Mouse (Mus musculus) gastrocnemius, adult 18-20 months (tissue): ENCODE measurements around the gene Mindy2. TPM values are rescaled to one million over a fixed set of nuclear protein-coding genes. Genes with fewer than 3 reads are reported as not detected.

ENCODE experiments used
- DNase-seq: peaks from one replicate; pipeline ENCODE4 v3.0.0; 2021; ENCODE audit warnings: low spot score
- total RNA-seq, 2 experiments: library from RNA; stranded (reverse); gene quantifications; 2 replicates each; pipeline ENCODE4 v1.2.3; 2021

Gene Mindy2
- total RNA-seq, 2 experiments from 2014 or later = 12.5 to 13.9 TPM

DNA sequence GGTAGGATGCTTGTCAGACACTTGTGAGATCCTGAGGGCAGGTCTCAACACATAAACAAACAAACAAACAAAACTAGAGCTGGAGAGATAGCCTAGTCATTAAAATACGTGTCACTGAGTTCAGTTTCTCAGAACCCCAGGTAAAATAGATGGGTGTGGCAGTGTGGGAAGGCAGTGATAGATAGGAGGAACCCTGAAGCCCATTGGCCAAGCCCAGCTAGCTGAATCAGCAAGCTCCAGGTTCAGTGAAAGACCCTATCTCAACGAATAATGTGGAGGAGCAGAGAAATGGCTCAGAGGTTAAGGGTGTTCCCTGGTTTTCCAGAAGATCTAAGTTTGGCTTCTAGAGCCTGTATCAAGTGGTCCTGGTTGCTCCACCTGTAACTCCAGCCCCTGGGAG, 12.2 kb upstream of the Mindy2 start:
- DNase-seq = no peak

DNA sequence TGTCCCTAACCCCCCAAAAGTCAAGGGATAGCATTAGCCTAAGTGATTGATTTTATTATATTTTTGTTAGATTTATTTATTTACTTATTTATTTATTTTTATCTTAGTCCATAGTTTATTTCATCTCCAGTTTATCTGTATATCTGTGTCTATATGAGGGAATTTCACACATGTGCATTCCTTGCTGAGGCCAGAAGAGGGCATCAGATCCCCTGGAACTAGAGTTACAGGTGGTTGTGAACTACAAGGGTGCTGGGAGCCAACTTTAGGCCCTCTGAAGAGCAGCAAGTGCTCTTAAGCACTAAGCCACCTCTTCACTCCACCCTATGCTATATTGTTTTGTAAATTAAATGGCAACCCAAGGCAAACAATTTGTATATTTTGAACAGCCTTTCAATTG, 11.1 kb upstream of the Mindy2 start:
- DNase-seq = no peak

DNA sequence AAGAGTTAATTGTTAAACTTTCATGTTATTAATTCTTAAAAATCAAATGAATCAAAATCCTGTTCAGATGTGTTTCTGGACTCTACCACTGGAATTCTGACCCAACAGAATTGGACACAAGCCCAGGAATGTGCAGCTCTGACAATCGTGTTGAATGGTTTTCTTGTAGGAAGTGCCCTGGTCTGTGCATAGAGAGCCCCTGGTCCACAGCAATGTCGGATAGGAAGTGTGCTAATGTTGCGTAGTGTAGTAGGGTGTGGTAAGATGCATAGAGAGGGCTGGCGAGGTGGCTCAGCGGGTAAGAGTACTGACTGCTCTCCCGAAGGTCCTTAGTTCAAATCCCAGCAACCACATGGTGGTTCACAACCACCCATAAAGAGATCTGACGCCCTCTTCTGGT, 9.8 kb upstream of the Mindy2 start:
- no peak for DNase-seq

DNA sequence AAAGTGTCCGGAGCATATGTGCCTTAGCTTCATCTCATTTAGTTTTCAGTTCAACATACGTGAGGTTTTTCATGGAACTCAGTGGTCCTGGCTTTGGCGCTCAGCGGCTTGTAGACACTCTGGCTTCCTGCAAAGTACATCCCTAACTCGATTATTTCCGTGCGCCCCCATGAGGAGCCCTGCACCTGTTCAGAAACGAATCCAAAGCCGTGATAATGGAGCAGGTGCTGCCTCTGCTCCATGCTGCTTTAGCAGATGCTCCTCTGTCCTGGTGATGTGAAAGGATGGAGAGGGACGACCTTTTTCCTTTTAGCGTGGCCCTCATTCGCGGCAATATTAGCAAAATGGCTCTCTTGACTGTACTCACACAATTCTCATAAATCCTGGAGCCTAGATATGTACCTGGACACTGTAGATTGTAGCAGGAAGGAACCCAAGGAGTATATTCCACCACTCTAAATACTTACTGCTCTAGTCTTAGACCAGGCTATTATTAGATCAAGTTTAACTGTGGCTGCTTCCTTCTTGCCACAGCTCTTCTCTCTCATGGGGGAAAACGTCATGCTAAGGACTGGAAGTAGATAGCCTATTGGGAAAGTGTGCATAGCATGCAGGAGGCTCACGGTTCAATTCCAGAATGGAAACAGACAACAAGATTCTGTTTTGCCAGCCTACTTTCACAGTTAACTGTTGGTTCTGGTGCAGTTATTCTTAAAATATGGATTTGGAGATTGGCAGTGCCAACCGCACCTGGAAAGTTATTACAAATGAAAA, 8.6 kb upstream of the Mindy2 start:
- no peak for DNase-seq

DNA sequence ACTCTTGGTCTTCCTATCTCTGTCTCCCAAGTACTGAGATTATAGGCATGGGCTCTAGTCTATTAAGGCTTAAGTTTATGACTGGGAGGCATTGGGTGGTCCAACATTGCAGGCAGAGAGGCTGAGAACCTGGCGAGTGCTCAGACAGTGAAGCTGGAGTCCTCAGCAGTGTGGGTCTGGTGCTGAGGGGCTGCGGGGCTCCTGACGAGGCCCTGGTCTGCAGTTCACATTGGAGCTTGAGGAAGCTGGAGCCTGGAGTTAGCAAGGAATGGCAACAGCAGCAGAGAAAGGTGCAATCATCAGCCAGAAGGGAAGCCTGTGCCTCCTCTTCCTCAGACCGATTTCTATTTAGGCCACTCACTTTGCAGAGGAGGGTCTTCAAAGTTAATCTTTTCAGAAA, 7.9 kb upstream of the Mindy2 start:
- DNase-seq = no peak

DNA sequence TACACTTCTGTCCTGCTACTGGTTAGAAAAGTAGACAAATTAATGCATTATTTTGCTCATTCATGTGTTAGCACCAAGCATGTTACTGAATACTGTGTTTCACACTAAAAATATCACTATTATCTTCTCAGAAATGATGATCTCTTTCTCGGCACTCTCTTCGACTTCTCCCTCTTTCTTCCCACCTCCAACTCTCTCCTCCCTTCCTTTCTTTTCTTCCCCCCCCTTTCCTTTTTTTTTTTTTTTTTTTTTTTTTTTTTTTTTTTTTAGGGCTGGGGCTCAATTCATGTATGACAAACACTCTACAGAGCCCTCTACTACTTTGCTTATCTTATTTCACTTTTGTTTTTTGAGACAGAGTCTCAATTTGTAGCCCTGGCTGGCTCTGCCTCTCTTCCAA, 1.3 kb upstream of the Mindy2 start:
- DNase-seq = no peak

DNA sequence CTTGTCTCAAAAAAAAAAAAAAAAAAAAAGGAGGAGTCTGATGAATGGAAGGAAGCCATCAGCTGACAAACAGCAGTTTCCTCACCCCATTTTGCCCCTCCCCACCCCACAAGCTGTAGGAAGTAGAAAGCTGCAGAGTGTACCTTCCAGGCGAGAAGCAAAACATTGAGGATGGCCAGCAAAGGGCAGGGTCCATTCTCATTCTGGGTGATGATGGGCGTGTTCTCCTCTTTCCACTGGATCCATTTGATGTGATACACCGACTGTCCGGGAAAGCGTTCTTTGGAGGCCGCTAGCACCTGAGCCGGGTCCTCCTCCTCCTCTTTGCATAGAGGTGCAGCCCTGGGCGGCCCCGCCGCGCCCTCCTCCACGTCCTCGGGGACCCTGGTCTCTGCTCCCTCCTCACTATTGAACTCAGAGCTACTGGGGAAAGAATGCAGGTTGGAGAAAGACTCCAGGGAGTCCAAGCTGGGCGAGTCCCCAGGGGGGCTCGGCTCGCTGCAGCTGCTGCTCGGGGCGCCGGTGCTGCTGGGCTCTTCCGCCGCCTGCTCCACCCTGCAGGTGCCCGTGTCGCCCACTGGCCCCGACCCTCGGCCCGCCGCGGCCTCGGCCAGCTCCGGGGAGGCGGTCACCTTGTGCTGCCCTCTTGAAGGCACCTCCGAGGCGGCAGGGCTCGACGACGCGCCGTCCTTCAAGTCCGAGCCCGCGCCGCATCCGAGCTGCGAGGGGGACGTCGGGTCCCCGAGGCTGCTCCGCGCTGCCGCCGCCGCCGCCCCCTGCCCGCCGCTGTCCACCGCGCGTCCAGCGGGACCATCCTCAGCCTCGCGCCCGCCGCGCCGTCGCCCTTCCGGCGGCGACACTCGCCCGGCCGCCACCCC, 605 bp downstream of the Mindy2 start, which contains the start of gene Gm10642:
TSS of gene Gm10642 (plus strand) at position 122 of the 878 bp plus-strand sequence.
- peak; percentile 50 for DNase-seq

DNA sequence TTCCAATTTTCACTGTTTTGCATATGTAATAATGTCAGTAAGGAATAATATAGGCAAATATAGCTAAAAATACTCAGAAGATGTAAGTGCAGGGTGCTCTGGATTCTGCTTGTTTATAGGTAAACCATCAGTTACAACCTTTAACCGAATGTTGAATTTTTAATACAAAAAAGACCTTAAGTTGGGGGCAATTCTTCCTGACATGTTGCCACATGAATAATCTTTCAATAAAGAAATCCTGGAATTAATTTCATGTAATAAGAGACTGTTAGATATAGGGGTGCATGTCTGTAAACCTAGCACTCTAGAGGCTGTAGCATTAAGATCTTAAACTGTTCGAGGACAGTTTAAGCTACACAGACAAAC, 1.2 kb downstream of the Mindy2 start:
- DNase-seq = no peak

DNA sequence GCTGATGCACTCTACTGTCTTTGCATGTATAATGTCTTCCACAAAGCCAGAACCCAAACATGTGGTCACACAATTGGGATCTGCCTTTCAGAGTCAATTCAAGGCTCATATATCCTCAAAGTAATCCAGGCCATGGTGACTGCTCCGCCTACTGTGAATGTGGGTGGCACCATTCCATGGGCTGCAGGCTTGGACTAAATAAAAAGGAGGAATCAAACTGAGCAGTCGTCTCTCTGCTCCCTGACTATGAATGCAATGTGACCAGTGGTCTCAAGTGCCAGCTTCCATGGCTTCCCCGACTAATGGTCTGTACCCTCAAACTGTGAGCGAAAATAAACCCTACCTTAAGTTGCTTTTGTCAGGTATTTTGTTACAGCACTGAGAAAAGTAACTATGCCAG, 2.5 kb downstream of the Mindy2 start:
- no peak for DNase-seq

DNA sequence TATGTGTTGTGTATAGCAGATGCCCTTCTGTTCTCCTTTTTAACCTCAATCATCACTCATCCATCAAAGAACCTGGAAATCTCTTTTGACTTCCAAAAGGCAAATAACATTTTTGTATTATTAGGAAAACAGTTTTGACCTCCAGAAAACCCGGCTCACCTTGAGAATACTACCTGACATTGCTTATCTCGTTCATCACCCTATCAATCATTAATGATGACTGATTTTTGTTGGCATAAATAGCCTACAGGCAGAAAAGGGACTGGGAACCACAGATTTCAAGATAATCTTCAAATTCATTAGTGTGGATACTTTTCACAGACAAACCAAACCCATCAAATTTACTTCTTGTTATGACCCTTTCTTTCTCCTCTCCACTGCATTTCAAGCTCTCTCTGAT, 3.1 kb downstream of the Mindy2 start:
- no peak for DNase-seq

DNA sequence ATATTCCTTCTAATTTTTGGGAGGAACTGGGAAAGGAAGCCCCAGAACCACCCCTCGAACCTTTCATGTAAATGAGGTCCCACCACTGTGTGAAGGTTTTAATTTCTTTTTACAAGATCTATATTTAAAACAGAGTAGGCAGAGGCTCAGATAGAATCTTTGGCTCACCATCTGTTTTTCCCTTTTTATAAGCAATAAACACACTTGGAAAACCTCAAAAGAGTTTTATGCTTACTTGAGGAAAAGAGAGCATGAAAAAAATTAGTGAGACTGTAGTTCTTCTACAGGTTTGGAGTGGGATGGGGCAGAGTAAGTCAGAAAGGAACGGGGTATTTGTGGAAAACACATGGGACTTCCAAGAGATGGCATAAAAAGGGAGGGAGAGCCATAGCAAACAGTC, 4.8 kb downstream of the Mindy2 start:
- DNase-seq = no peak

DNA sequence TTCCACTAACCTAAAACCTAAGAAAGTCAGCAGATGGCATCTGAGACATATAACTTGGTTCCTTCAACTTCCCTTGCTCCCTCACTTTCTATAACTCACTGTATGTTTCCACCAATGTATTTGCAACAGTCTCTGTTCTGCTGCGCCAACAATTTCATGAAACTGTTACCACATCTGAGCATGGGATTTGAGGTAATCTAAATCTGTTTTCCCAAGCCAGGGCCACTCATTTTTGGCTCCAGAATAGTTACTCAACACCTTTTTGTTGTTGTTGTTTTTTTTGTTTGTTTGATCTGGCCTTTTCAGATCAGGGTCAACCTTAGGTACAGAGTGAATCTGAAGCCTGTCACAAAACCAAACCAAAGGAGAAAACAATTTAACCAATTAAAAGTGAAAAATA, 6.0 kb downstream of the Mindy2 start:
- DNase-seq = no peak

DNA sequence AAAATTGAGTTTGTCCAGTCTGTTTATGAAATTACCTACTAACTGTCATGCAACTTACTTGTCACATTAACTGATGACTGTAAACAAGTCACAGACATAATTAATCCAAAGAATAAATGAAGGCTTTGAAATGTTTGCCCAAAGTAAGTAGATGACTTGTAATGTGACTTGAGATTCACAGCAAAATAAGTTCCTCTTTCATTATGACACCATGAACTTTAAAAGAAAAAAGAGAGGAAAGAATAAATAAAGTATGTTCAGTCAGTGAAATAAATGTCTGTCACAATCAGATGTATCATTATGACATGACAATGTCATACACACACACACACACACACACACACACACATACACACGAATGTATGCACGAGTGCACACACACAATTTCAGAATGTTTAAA, 6.7 kb downstream of the Mindy2 start:
- DNase-seq = no peak

DNA sequence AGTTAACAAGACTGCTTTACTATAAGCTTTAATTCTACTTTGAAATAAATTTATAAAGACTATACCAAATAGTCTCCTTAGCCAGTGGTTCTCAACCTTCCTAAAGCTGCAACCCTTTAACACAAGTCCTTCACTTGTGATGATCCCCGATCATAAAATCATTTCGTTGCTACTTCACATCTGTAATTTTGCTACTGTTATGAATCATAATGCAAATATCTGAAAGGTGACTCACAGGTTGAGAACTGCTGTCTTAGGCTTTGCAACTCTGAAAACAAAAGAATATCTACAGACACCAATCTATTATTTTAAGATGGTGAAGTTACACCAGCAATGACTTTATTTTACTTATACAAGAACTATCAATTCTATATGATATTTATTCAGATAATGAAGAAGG, 20.2 kb downstream of the Mindy2 start:
- no peak for DNase-seq

DNA sequence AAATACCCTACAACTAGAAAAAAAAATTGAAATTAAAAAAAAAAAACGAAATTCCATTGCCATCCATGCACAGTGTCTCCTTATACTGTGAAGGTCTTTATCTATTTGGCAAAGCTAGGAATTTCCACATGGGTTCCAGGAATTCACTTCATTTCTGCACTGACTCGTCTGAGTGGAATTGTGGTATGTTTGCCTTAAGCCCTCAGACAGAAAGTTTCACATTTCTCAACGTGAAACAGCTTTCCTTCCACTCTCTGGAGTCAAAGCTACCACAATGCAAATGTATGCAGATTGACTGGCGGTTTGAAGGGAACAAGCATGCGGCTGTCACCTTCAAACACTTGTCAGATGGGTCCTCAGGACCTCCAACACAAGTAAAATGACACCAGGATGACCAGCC, 25.3 kb downstream of the Mindy2 start:
- DNase-seq = no peak

DNA sequence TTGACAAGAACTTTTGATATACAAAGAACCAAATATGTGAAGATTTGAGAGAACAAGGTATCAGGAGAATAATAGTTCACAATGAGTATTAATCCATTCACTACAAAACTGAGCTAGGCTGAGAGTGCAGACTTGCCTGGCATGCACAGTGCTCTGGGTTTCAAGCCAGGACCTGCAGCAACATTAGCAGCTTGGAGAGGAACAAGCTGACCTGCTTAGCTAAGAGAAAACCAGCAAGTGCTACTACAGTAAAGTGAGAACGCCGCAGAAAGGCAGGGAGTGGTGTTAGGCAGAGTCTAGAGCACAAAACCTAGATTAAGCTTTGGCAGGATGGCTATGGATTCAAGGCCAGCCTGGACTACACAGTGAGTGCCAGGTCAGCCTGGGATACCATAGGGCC, 27.3 kb downstream of the Mindy2 start:
- peak; percentile 42 for DNase-seq

DNA sequence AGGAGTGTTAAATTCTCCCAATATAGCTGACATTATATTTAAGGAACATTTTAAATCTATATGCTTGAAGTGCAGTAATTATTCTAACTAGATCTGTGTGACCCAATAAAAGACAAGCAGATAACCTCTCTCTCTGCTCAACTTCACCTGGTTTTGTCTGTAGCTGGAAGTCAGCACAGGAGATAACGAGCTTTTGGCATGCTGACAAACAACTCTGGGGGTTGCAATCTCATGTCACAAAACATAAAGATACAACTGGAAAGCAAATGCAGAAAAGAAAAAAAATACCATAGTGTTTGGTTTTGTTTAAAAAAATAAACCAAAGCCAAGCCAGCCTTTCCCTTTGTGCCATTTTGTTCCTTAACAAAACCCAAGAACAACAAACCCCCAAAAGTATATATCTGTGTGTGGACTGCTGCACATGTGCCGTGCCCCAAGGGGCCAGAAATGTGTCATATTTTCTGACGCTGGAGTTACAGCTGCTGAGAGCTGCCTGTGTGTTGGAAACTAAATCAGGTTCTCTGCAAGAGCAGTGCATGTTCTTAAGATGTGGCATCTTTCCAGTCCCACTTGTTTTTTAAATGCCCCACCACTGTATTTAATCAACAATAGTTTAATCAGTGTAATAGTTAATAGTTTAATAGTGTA, 45.8 kb downstream of the Mindy2 start:
- DNase-seq = no peak

DNA sequence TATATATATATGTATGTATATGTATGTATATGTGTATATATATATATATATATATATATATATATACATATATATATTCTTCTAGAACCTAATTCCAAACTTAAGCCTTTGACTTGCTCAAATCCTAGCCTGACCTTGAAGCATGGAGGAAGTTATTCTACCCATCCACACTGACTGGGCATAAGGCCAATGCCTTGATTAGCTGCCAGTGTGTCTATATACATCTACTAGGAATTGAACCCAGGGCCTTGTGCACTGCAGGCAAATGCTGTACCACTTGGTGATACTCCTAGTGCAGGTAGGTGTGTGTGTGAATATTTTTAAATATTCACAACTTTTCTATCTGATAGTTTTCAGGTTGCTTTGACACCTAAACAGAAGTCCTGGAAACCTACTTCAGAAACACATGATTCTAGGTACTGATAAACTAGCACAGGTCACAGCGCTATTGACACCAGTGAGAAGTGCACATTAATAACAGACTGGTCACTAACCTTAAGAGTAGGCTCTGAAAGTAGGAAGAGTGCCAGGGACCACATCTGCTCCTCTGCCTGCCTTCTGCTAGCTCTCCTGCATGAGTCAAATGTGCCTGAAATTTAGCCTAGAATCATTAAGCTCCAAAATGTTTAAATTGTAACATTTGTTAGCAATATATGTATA, 54.7 kb downstream of the Mindy2 start:
- no peak for DNase-seq

DNA sequence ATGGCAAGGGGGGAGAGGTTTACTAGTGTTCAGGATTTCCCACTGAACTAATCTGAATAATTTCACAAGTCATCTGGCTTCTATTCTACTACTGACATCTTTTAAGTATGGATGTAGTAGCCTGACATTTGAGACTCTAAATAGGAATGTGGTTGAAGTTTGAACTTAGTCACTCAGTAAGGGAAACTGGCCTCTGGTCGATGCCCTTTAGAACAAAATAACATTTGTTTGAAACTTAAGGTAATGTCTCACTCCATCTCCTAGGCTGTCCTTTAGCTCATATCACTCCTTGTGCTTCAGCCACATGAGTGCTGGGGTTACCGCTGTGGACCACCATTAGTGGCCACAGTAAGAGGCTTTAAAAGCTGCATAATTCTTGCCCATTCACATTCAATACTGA, 58.7 kb downstream of the Mindy2 start:
- no peak for DNase-seq

DNA sequence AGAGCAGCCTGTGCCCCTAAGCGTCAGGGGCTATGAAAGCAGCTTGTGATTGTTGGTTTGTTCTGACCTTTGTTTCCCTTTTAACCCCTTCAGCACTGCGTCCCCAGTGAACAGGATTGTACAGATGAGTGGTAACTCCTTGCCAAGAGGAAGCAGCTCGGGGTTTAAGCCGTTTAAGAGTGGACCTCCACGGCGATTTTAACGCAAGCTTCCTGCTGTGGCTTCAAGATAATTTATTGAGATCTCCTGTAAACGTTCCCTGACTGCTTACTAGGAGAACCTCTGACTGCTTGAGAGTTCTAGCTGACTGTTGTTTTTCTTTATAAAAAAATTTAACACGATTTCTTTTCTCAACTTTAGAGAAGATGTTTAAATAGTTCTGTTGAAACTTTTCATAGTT, 65.5 kb downstream of the Mindy2 start:
- DNase-seq = no peak

DNA sequence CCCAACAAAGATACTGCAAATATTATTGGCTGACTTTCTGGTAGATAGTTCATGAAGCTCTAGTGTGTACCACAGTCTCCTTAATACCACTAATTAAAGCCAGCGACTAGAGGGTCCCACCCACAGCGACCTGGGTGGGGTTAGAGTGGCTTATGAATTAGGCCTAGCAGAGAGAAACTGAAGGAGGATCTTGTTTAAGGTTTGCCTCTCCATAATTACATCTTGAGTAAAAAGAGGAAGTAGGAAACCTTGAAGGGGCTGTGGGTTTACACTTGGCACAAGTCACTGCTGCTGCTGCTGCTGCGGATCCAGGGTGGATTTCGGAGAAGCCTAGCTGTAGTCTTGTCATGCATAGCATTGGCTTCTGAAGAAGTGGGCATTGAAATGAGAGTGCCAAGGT, 66.2 kb downstream of the Mindy2 start:
- no peak for DNase-seq

DNA sequence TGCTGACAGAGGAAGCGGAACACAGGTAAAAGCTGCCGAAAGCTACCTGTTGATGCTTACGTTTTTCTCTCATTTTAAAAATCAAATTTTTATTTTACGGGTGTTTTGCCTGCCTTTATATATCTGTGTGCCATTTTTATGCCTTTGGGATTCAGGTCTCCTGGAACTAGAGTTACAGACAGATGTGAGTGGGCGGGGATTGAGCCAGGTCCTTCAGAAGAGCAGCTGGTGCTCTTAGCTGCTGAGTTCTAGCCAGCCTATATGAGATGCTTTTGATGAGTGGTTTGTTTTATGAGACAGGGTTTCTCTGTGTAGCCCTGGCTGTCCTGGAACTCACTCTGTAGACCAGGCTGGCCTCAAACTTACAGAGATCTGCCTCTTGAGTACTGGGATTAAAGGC, 69.8 kb downstream of the Mindy2 start:
- DNase-seq = no peak
